Mouse (Mus musculus): Measurements from ENCODE around the gene Slc25a47. TPM values are rescaled to one million over a fixed set of nuclear protein-coding genes. Genes with fewer than 3 reads are reported as not detected.

Slc25a47 gene
- polyA plus RNA-seq, 1 experiment from 2014 or later: 10.1 TPM

DNA sequence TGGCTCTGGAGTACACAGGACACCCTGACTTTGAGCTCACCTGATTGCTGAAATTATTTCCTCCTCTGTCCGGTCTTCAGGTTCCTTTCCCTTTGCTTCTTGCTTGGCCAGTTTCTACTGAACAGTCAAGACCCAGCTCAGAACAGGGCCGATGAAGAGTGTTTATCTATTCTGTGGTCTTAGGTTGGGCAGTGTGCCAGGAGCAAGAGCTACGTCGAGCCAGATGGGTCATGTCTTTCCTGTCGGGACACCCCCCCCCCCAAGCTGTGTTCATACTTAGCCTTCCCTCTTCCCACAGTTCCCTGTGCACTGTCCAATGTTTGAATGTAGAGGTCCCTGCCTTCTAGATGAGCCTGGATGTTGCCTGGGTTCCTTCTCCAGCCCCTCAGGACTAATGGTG lies 65.5 kb downstream of the Slc25a47 start:
- WGBS: 22% methylated on average over 5 of the region's 5 CpGs
- peak; percentile 45 for ATAC-seq (ENCODE audit: borderline replicate concordance, extremely low read depth, low FRiP score, low TSS enrichment)
- Histone ChIP-seq H3K4me1 (peaks cover 22% of the 10 kb centered on the region), H3K4me3 (no peak overlapping the region), H3K27ac (0 out of 2 replicates have a peak overlapping the region, but pooled peaks have one; percentile 10), H3K9me3 (no peaks in the 10 kb centered on the region), H3K9ac (no peak overlapping the region), H3K27me3 (no peaks in the 10 kb centered on the region), H3K4me2 (no peak overlapping the region), H3K36me3 (no peaks in the 10 kb centered on the region)

GRCm38 (mm10) chr12:108902940-108903339 lies 67.1 kb downstream of the Slc25a47 start:
- peaks cover 28% of the 10 kb centered on the region for H3K4me1 ChIP-seq
- no peaks in the 10 kb centered on the region for H3K27me3 ChIP-seq
- H3K9me3 ChIP-seq: no peaks in the 10 kb centered on the region
- H3K4me3 ChIP-seq: no peak overlapping the region
- H3K36me3 ChIP-seq: no peaks in the 10 kb centered on the region
- no peak for ATAC-seq (ENCODE audit: borderline replicate concordance, extremely low read depth, low FRiP score, low TSS enrichment)
- H3K27ac ChIP-seq: no peak overlapping the region
- no peak overlapping the region for H3K4me2 ChIP-seq
- no peak overlapping the region for H3K9ac ChIP-seq
- 21% methylated on average over 8 of the region's 8 CpGs for WGBS

DNA sequence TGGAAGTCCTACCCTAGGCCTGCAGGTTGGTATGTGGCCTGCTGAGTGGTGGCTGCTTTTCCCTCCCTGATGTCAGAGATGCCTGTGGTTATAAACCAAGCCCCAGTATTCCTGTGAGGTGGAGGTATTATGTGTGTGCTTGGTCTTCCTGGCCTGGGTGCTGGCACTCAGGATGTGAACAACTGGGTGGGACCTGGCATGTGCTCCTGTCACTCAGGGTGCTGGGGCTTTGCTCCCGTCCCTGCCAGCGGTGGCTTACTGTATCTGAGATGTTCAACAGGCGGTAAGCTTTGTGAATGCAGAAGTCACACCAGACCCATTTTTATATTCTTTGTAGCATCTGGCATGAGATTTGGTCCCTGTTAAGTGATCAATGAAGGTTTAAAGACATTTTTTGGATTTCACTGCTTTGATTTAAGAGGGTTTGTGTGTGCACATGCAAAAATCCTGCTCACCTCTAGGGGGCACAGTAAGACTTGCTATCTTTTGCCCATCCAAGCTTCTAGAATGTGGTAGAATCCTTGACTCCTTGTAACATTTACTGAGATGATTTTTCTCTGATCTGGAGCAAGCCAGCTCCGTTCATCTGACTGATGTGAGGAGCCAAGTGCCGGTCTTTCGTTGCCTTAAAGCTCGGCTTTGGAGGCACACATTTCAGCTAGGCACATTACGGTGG lies 67.9 kb downstream of the Slc25a47 start:
- no peak for ATAC-seq (ENCODE audit: borderline replicate concordance, extremely low read depth, low FRiP score, low TSS enrichment)
- Histone ChIP-seq H3K4me1 (peaks cover 29% of the 10 kb centered on the region), H3K27ac (no peak overlapping the region), H3K4me2 (no peak overlapping the region), H3K4me3 (no peak overlapping the region), H3K9ac (no peak overlapping the region), H3K27me3 (no peaks in the 10 kb centered on the region), H3K36me3 (no peaks in the 10 kb centered on the region), H3K9me3 (no peaks in the 10 kb centered on the region)
- 65% methylated on average over 8 of the region's 8 CpGs for WGBS

GRCm38 (mm10) chr12:108904276-108904653 lies 68.4 kb downstream of the Slc25a47 start:
- 41% methylated on average over 8 of the region's 8 CpGs for WGBS
- Histone ChIP-seq H3K9ac (no peak overlapping the region), H3K9me3 (no peaks in the 10 kb centered on the region), H3K27ac (no peak overlapping the region), H3K4me3 (no peak overlapping the region), H3K4me1 (peaks cover 34% of the 10 kb centered on the region), H3K27me3 (no peaks in the 10 kb centered on the region), H3K36me3 (no peaks in the 10 kb centered on the region), H3K4me2 (no peak overlapping the region)
- no peak for ATAC-seq (ENCODE audit: borderline replicate concordance, extremely low read depth, low FRiP score, low TSS enrichment)

- WGBS: 65% methylated on average over 14 of the region's 14 CpGs
- Histone ChIP-seq H3K9ac (no peak overlapping the region), H3K4me3 (no peak overlapping the region), H3K4me1 (peaks cover 43% of the 10 kb centered on the region), H3K4me2 (no peak overlapping the region), H3K36me3 (no peaks in the 10 kb centered on the region), H3K9me3 (no peaks in the 10 kb centered on the region), H3K27ac (no peak overlapping the region), H3K27me3 (no peaks in the 10 kb centered on the region)
- ATAC-seq (ENCODE audit: borderline replicate concordance, extremely low read depth, low FRiP score, low TSS enrichment): no peak
Observed at GRCm38 (mm10) chr12:108905620-108906302, 69.9 kb downstream of the Slc25a47 start.

DNA sequence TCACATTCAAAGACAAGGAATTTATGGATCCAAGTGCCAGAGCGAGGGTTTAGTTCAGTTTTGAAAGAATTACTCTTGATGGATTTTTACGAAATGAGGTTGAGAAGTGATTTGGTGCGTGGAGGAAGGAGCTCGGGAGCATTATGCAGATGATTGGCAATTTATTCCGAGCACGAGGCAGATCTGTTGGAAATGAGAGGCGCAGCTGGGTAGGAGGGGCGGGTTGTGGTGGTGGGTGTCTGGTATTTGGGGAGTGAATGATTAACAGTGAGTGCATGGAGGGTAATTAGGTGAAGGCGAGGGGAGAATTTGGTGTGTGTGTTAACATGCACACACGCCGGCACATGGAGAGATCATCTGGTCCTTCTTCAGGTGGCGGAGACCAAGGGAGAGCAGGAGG lies 70.6 kb downstream of the Slc25a47 start:
- H3K4me3 ChIP-seq: no peak overlapping the region
- H3K4me1 ChIP-seq: peaks cover 43% of the 10 kb centered on the region
- WGBS: 72% methylated on average over 12 of the region's 12 CpGs
- no peaks in the 10 kb centered on the region for H3K9me3 ChIP-seq
- no peaks in the 10 kb centered on the region for H3K27me3 ChIP-seq
- H3K27ac ChIP-seq: 0 out of 2 replicates have a peak overlapping the region, but pooled peaks have one; percentile 29
- no peaks in the 10 kb centered on the region for H3K36me3 ChIP-seq
- no peak overlapping the region for H3K9ac ChIP-seq
- ATAC-seq (ENCODE audit: borderline replicate concordance, extremely low read depth, low FRiP score, low TSS enrichment): no peak
- H3K4me2 ChIP-seq: no peak overlapping the region

MicroRNAs encoded within 50 kb of the gene (microRNA counts, 519-probe panel; counts per million panel counts)
- microRNA mmu-miR-345-3p (19.7 counts per million), microRNA mmu-miR-345-5p (2,170 counts per million, percentile 25 among the panel's probes with 10 or more counts)

Small RNA genes lying within 50 kb of the gene (microRNA-seq; reads per million reads assigned to microRNA genes)
- gene Mir345: 85.2 reads per million, percentile 51 among the genes with 10 or more reads in this experiment

Other genes starting within 250 kb of the Slc25a47 start
- gene Degs2, start 133.7 kb upstream of the Slc25a47 start, polyA plus RNA-seq (2015; fragmentation: Nextera tagmentation; extraction: Ambion mirVana): 0.82 and 1.4 TPM in 2 replicates
- gene Yy1, start 43.1 kb upstream of the Slc25a47 start, polyA plus RNA-seq (2015; fragmentation: Nextera tagmentation; extraction: Ambion mirVana): 19.3 and 21.6 TPM in 2 replicates
- 8.0 and 8.6 TPM in 2 replicates for gene Slc25a29, start 163 bp upstream of the Slc25a47 start, polyA plus RNA-seq (2015; fragmentation: Nextera tagmentation; extraction: Ambion mirVana)
- gene Wdr25, start 57.6 kb downstream of the Slc25a47 start, polyA plus RNA-seq (2015; fragmentation: Nextera tagmentation; extraction: Ambion mirVana): 9.8 and 9.9 TPM in 2 replicates
- 80.8 and 84.0 TPM in 2 replicates for gene Wars, start 58.1 kb downstream of the Slc25a47 start, polyA plus RNA-seq (2015; fragmentation: Nextera tagmentation; extraction: Ambion mirVana)
- 5.0 and 5.4 TPM in 2 replicates for gene Begain, start 232.2 kb downstream of the Slc25a47 start, polyA plus RNA-seq (2015; fragmentation: Nextera tagmentation; extraction: Ambion mirVana)